Mouse (Mus musculus) ES-Bruce4 (cell line): Measurements from ENCODE around the gene Glce.

Source experiments
- CTCF ChIP-seq: IDR thresholded peaks from one replicate; pipeline ENCODE4 v1.8.1; 2011; ENCODE audit warnings: low read depth, low read length
- POLR2A ChIP-seq: IDR thresholded peaks from one replicate; pipeline ENCODE4 v1.8.1; 2011; ENCODE audit warnings: low read length; ENCODE audit not compliant: insufficient read depth

DNA sequence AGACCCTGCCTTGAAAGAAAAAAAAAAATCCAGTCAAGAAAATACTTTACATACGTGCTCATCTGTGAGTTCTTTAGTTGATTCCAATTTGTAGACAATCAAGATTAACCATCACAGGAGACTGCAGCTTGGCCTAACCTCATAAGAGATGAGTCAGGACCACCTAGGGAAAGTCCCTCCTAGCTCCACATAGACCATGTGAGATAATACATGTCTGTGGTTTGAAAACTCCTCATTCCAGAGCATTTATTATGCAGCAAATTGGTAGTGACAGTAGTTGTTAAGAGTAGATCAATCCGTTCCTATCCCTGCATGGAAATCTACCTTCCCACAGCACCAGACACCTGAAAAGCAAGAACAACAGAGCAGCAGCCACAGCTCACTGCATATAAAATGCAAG is 5.6 kb upstream of the Glce start:
- TF ChIP-seq CTCF (no peak), POLR2A (no peak)
